8 mouse cellular contexts compared by ENCODE assay signal in the genomic region with DNA sequence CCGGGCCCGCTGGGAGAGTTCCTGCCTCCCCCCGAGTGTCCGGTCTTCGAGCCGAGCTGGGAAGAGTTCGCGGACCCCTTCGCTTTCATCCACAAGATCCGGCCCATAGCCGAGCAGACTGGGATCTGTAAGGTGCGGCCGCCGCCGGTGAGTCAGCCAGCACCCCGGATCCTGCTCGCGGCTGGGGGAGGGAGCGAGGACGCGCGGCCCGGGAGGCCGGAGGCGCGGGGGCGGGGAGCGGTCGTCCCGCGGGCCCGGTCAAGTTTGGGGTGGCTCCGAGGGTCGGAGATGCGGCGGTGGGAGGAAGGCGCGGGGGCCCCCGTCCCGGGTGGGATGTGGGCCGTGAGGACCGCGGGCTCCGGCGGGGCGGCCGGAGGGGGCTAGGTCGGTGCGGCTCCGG. TPM values are rescaled to one million over a fixed set of nuclear protein-coding genes. Genes with fewer than 3 reads are reported as not detected.
DNase-seq lines count a peak whose midpoint lies in the region; ATAC-seq and TF ChIP-seq lines count a peak whose summit lies in the region.

No protein-coding gene starts in this region.

- H3K9me3 ChIP-seq in forebrain, embryonic 16.5 days (ENCODE audit: control insufficient read depth, low read length): no peaks in the 10 kb centered on the region
- H3K9me3 ChIP-seq in kidney, postnatal 0 days (replicated peaks; ENCODE audit: low read length): no peaks in the 10 kb centered on the region
- H3K9me3 ChIP-seq in lung, postnatal 0 days (ENCODE audit: low read length): no peaks in the 10 kb centered on the region

- no peak for TF ChIP-seq EP300 in lung, postnatal 0 days (IDR thresholded peaks at IDR 0.05)

- peak overlapping the region; percentile 90 for H3K4me2 ChIP-seq in forebrain, embryonic 16.5 days (ENCODE audit: low read length)
- H3K4me2 ChIP-seq in kidney, postnatal 0 days (ENCODE audit: low read length): peak overlapping the region; percentile 74
- H3K4me2 ChIP-seq in lung, postnatal 0 days (replicated peaks; ENCODE audit: low read depth, low read length): peak overlapping the region; percentile 84

- H3K36me3 ChIP-seq in forebrain, embryonic 16.5 days (ENCODE audit: control insufficient read depth, insufficient read depth): no peaks in the 10 kb centered on the region
- no peaks in the 10 kb centered on the region for H3K36me3 ChIP-seq in kidney, postnatal 0 days (ENCODE audit: insufficient read depth, low read length)
- H3K36me3 ChIP-seq in lung, postnatal 0 days (ENCODE audit: insufficient read depth, low read length): no peaks in the 10 kb centered on the region

- no peak for TF ChIP-seq CTCF in layer of hippocampus, adult 2 months (conservative IDR thresholded peaks at IDR 0.05)
- TF ChIP-seq CTCF in kidney, postnatal 0 days (IDR thresholded peaks at IDR 0.05; ENCODE audit: low read depth): no peak
- TF ChIP-seq CTCF in lung, postnatal 0 days (IDR thresholded peaks at IDR 0.05): no peak

- DNase-seq in layer of hippocampus, adult 2 months (ENCODE audit: low spot score in 2 of 2): peak in 1 of 2 experiments; percentile 37
- no peak for DNase-seq in layer of hippocampus, postnatal 10 days (ENCODE audit: low spot score in 2 of 2)
- peak; percentile 77 to 91 for DNase-seq in adrenal gland, adult (ENCODE audit: inconsistent age in 2 of 2, low spot score in 1 of 2)
- DNase-seq in kidney, postnatal 0 days (ENCODE audit: low spot score): no peak
- DNase-seq in lung, postnatal 0 days (ENCODE audit: low spot score): peak; percentile 40
- peak; percentile 46 for DNase-seq in spleen, adult 12 weeks (ENCODE audit: low spot score)
- DNase-seq in cerebellum, adult 9-10 months: no peak

- 1% methylated on average over 38 of the region's 50 CpGs for WGBS in forebrain, embryonic 16.5 days
- 1% methylated on average over 33 of the region's 50 CpGs for WGBS in kidney, postnatal 0 days
- WGBS in lung, postnatal 0 days: under 1% methylated on average over 41 of the region's 50 CpGs

- peak; percentile 5; the same call in 1 of the 2 replicates for ATAC-seq in forebrain, embryonic 16.5 days
- ATAC-seq in kidney, postnatal 0 days (replicated peaks; ENCODE audit: low FRiP score, low read depth): 0 out of 2 replicates have a peak, but pooled peaks have one; percentile 3
- peak; percentile 18 for ATAC-seq in lung, postnatal 0 days

- peak overlapping the region; percentile 80 for H3K4me3 ChIP-seq in layer of hippocampus, adult 2 months
- peak overlapping the region; percentile 100 for H3K4me3 ChIP-seq in forebrain, embryonic 16.5 days (replicated peaks; ENCODE audit: low read length)
- H3K4me3 ChIP-seq in kidney, postnatal 0 days (replicated peaks; ENCODE audit: low read depth, low read length): peak overlapping the region; percentile 98
- peak overlapping the region; percentile 97 for H3K4me3 ChIP-seq in lung, postnatal 0 days (ENCODE audit: low read depth, low read length)

- peak overlapping the region; percentile 99 for H3K9ac ChIP-seq in forebrain, embryonic 16.5 days (replicated peaks; ENCODE audit: low read depth, low read length)
- H3K9ac ChIP-seq in kidney, postnatal 0 days (ENCODE audit: low read depth, low read length): peak overlapping the region; percentile 97
- peak overlapping the region; percentile 95 for H3K9ac ChIP-seq in lung, postnatal 0 days (replicated peaks; ENCODE audit: low read depth)

- H3K27me3 ChIP-seq in forebrain, embryonic 16.5 days (replicated peaks; ENCODE audit: control insufficient read depth, insufficient read depth, low read length): no peaks in the 10 kb centered on the region
- no peaks in the 10 kb centered on the region for H3K27me3 ChIP-seq in kidney, postnatal 0 days (ENCODE audit: insufficient read depth, low read length)
- no peaks in the 10 kb centered on the region for H3K27me3 ChIP-seq in lung, postnatal 0 days (replicated peaks; ENCODE audit: insufficient read depth, low read length)

- H3K27ac ChIP-seq in layer of hippocampus, adult 2 months: peak overlapping the region; percentile 95
- peak overlapping the region; percentile 96 for H3K27ac ChIP-seq in forebrain, embryonic 16.5 days (ENCODE audit: low read length)
- H3K27ac ChIP-seq in kidney, postnatal 0 days: peak overlapping the region; percentile 90
- H3K27ac ChIP-seq in lung, postnatal 0 days (ENCODE audit: low read length): peak overlapping the region; percentile 95

- H3K4me1 ChIP-seq in forebrain, embryonic 16.5 days (replicated peaks; ENCODE audit: control insufficient read depth, insufficient read depth, low read length): peaks cover 30% of the 10 kb centered on the region
- H3K4me1 ChIP-seq in kidney, postnatal 0 days (replicated peaks; ENCODE audit: insufficient read depth, low read length): peaks cover 9% of the 10 kb centered on the region
- peaks cover 17% of the 10 kb centered on the region; the same call in 1 of the 2 replicates for H3K4me1 ChIP-seq in lung, postnatal 0 days (ENCODE audit: insufficient read depth, low read depth, low read length)

RNA-seq across cellular contexts. Expression of gene Kdm5b, which starts 0.4 kb away (rescaled TPM):
- total RNA-seq in layer of hippocampus, adult 2 months (2021): 10 to 100 TPM; 69.1 to 72.6 TPM
- 10 to 100 TPM; 74.6 to 75.4 TPM for total RNA-seq in layer of hippocampus, postnatal 10 days (2021)
- 103 and 109 TPM in 2 replicates for polyA plus RNA-seq in forebrain, embryonic 16.5 days (2015; fragmentation: Nextera tagmentation; extraction: Ambion mirVana)
- polyA plus RNA-seq in kidney, postnatal 0 days (2015; fragmentation: Nextera tagmentation; extraction: Ambion mirVana): 40.2 and 42.4 TPM in 2 replicates
- 33.3 and 37.5 TPM in 2 replicates for polyA plus RNA-seq in lung, postnatal 0 days (2015; fragmentation: Nextera tagmentation; extraction: Ambion mirVana)

RNA-seq across cellular contexts. Expression of gene Mgat4e, which starts 10.9 kb away (rescaled TPM):
- not detected for total RNA-seq in layer of hippocampus, adult 2 months (2021)
- not detected for total RNA-seq in layer of hippocampus, postnatal 10 days (2021)
- polyA plus RNA-seq in forebrain, embryonic 16.5 days (2015; fragmentation: Nextera tagmentation; extraction: Ambion mirVana): not detected in 2 replicates
- polyA plus RNA-seq in kidney, postnatal 0 days (2015; fragmentation: Nextera tagmentation; extraction: Ambion mirVana): not detected in 2 replicates
- polyA plus RNA-seq in lung, postnatal 0 days (2015; fragmentation: Nextera tagmentation; extraction: Ambion mirVana): not detected in 2 replicates

Comparison
In these comparisons a context has a peak if more than half of its experiments do, and no peak if none do; other contexts are left out.
1. DNase-seq: peak in adrenal gland, adult (2 of 2), lung, postnatal 0 days (single experiment) and spleen, adult 12 weeks (single experiment); none in layer of hippocampus, postnatal 10 days (0 of 2), kidney, postnatal 0 days (single experiment) and cerebellum, adult 9-10 months (single experiment).
2. Peak in every context shown above with its lines, with median percentiles within 50 percentile points of each other: H3K27ac ChIP-seq, H3K4me3 ChIP-seq, ATAC-seq, H3K4me2 ChIP-seq and H3K9ac ChIP-seq.